Mouse (Mus musculus) small intestine, adult 2 months (tissue): ENCODE measurements around the gene Arap1. TPM values are rescaled to one million over a fixed set of nuclear protein-coding genes. Genes with fewer than 3 reads are reported as not detected.
A peak's percentile ranks its signal among the peaks of the same experiment; 100 is the strongest.

Source experiments
- H3K27ac ChIP-seq: fragments of 200-500 bp; 2 replicates; pipeline ENCODE4 v1.5.1; 2012; ENCODE audit warnings: low read depth, low read length, control low read depth, inconsistent platforms; ENCODE audit not compliant: insufficient read depth
- H3K27me3 ChIP-seq: fragments of 200-500 bp; 2 replicates; pipeline ENCODE4 v1.6.1; 2012; ENCODE audit warnings: mild to moderate bottlenecking, moderate library complexity, low read length, inconsistent platforms; ENCODE audit not compliant: control insufficient read depth, insufficient read depth
- H3K36me3 ChIP-seq: fragments of 200-500 bp; 2 replicates; pipeline ENCODE4 v1.6.1; 2012; ENCODE audit warnings: mild to moderate bottlenecking, low read length, control low read depth, inconsistent platforms; ENCODE audit not compliant: control insufficient read depth, insufficient read depth
- H3K4me1 ChIP-seq: fragments of 200-500 bp; 2 replicates; pipeline ENCODE4 v1.6.1; 2012; ENCODE audit warnings: low read length, inconsistent platforms, mixed read lengths; ENCODE audit not compliant: control insufficient read depth, insufficient read depth, insufficient read length
- H3K4me3 ChIP-seq: fragments of 200-500 bp; 2 replicates; pipeline ENCODE4 v1.5.1; 2012; ENCODE audit warnings: low read depth, mild to moderate bottlenecking, control low read depth, inconsistent platforms, low read length, moderate library complexity
- CTCF ChIP-seq: fragments of 200-500 bp; IDR thresholded peaks from 2 replicates; pipeline ENCODE4 v1.5.1; 2012; ENCODE audit warnings: low read depth, mild to moderate bottlenecking, control low read depth, inconsistent platforms, low read length, moderate library complexity, mixed read lengths; ENCODE audit not compliant: insufficient replicate concordance, insufficient read length; ENCODE audit errors: extremely low read depth
- POLR2A ChIP-seq: fragments of 200-500 bp; IDR thresholded peaks from 2 replicates; pipeline ENCODE4 v1.6.1; 2012; ENCODE audit warnings: low read depth, mild to moderate bottlenecking, control low read depth, inconsistent platforms, low read length, moderate library complexity
- WGBS: fragments of 180-500 bp; shearing (Covaris S2); methylation state at CpG from one replicate; pipeline ENCODE4 v1.1.7; 2018; 5-methylcytosine and 5-hydroxymethylcytosine counted together
- polyA plus RNA-seq: library from polyadenylated mRNA; depleted of rRNA; stranded (reverse); fragments of >200 nt; gene quantifications from 2 replicates; pipeline ENCODE4 v1.2.3, GENCODE M21; 2012

Arap1 gene
- polyA plus RNA-seq, 1 experiment: 61.7 TPM

DNA sequence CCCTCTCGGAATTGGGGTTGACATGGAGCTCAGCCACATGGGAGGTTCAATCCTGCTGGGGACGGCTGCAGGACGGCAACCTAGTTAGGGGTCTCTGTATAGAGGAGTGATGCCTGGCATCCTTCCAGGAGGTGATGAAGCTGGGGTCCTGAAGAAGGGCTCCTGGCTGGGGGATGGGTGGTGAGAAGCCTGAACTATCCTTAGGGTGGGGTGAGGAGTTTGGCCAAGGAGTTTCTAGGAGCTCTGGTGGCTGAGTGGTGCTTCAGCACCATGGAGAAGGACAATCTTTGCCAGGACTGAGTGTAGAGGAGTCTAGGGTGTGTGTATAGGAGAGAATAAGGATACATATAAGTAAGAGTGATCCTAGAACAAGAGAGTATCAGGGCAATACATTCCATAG, 74.2 kb downstream of the Arap1 start:
- no peak for TF ChIP-seq CTCF
- TF ChIP-seq POLR2A: no peak
- Histone ChIP-seq H3K4me3 (no peak overlapping the region), H3K27ac (no peak overlapping the region), H3K27me3 (no peaks in the 10 kb centered on the region), H3K4me1 (no peaks in the 10 kb centered on the region; the same call in 1 of the 2 replicates), H3K36me3 (no peaks in the 10 kb centered on the region)
- 57% methylated on average over 3 of the region's 3 CpGs for WGBS

DNA sequence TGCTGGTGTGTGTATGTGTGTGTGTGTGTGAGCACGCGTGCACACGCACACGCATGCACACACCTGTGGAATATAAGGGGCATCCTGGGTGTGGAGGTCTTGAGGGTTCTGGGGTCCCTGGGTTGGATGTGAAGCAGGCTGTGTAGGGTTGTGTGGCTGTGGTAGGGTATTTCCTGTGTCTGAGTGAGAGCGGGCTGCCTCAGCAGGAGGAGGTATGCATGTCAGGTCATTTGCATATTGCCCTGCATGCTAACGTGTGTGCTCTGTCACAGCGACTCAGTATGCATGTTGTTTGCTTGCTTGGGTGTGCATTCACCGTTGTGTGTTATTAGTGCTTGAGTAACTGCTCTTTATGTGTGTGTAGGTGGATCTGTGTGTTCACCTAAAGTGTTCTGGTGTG, 74.8 kb downstream of the Arap1 start:
- Histone ChIP-seq H3K4me3 (no peak overlapping the region), H3K36me3 (no peaks in the 10 kb centered on the region), H3K27me3 (no peaks in the 10 kb centered on the region), H3K27ac (no peak overlapping the region), H3K4me1 (no peaks in the 10 kb centered on the region; the same call in 1 of the 2 replicates)
- TF ChIP-seq CTCF: no peak
- no peak for TF ChIP-seq POLR2A
- 80% methylated on average over 8 of the region's 8 CpGs for WGBS

DNA sequence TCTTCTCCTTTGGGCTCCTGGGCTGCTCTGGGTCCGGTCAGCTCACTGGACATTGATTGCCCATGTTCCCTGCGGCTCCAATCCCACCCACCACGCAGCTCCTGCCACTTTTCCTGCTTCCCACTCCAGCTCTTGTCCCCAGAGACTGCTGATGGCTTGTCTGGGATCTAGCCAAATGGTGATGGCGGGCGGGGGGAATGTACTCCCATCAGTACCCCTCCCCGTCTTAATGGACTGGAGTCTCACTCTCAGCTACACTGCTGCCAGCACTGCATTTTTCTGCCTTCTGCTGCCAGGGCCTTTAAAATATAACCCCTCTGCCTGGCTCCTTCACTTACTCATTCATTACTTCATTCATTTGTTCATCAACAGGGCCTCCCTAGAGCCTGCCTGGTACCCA, 76.1 kb downstream of the Arap1 start:
- H3K36me3 ChIP-seq: no peaks in the 10 kb centered on the region
- H3K27me3 ChIP-seq: no peaks in the 10 kb centered on the region
- TF ChIP-seq POLR2A (no peak), CTCF (no peak)
- H3K27ac ChIP-seq: no peak overlapping the region
- WGBS: 64% methylated on average over 6 of the region's 6 CpGs
- no peak overlapping the region for H3K4me3 ChIP-seq
- H3K4me1 ChIP-seq: no peaks in the 10 kb centered on the region; the same call in 1 of the 2 replicates

DNA sequence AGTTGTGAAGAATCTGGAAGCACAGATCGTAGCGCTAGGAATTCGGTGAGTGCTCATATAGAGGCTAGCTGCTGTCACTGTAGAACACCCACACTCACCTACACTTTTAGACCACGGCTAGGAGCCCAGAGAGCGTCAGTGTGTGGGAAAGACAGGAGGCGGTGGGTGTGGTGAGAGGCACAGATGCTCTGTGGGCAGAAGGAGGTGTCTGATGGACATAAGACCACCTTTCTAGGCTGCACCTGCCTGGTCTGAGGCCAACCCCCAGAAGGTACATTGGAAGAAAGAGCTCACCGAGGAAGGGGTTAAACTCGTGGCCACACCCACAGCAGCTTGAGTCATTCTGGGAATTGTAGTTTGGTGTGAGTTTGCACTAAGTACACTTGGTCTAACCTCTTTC, 78.8 kb downstream of the Arap1 start:
- Histone ChIP-seq H3K4me1 (no peaks in the 10 kb centered on the region), H3K27ac (no peak overlapping the region), H3K27me3 (no peaks in the 10 kb centered on the region), H3K4me3 (no peak overlapping the region), H3K36me3 (no peaks in the 10 kb centered on the region)
- TF ChIP-seq POLR2A (no peak), CTCF (no peak)
- 62% methylated on average over 8 of the region's 8 CpGs for WGBS

DNA sequence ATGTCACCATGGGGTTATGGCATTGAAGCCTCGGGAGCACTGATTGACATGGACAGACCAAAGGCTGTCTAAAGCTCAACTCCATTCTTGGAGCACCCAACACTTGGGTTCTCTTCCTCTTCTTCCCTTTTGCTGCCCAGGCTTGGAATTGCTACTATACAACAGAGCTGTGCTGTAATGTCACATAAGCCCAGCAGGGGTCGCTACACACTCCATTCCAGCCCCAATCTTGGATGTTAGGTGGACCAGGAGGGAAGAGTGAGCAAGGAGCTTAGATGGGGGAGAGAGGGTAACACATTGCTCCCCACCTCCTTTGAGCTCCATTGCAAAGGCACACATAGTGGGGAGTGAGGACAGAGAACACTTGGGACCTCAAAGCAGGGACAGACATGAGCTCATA, 79.9 kb downstream of the Arap1 start:
- H3K27ac ChIP-seq: no peak overlapping the region
- TF ChIP-seq CTCF: peak; percentile 82; the same call in 1 of the 2 replicates
- no peak for TF ChIP-seq POLR2A
- no peak overlapping the region for H3K4me3 ChIP-seq
- 11% methylated on average over 2 of the region's 2 CpGs for WGBS
- H3K4me1 ChIP-seq: no peaks in the 10 kb centered on the region
- H3K36me3 ChIP-seq: no peaks in the 10 kb centered on the region
- no peaks in the 10 kb centered on the region for H3K27me3 ChIP-seq

DNA sequence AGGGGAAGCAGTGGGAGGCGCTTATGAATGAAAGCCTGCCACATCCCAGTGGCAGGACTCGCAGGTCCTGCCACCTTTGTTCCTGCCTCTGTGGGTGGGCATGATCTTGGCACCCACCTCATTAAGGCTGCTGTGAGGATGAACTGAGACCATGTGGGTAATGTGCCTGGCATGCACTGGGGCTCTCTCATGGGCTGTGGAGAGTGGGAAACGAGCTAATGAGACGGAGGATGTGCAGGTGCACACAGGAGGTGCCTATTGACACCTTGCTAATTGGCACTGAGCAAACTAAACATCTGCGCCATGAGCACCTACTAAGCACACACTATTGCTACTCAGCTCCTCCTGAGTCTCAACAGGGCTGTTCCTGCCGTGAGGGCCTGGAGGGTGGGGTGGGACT, 87.2 kb downstream of the Arap1 start:
- Histone ChIP-seq H3K36me3 (no peaks in the 10 kb centered on the region), H3K27me3 (no peaks in the 10 kb centered on the region), H3K27ac (no peak overlapping the region), H3K4me3 (no peak overlapping the region), H3K4me1 (no peaks in the 10 kb centered on the region)
- WGBS: 56% methylated on average over 6 of the region's 6 CpGs
- no peak for TF ChIP-seq CTCF
- no peak for TF ChIP-seq POLR2A

DNA sequence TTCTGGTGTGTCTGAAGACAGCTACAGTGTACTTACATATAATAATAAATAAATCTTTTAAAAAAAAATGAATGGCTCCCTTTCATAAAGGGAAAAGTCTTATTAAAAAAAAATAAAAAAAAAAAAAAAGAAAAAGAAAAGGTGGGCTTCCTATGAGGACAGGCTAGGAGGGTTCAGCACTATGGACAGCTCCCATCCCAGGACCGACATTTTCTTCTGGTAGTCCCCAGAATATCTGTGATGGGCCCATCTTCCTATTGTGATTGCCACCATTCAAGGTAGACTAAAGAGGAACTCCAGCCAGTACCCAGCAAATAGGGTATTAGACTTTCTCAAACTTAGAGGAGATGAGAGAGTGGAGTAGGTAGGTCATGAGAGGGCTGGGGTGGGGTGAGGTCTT, 90.0 kb downstream of the Arap1 start:
- no peaks in the 10 kb centered on the region for H3K27me3 ChIP-seq
- no peak overlapping the region for H3K27ac ChIP-seq
- no peak overlapping the region for H3K4me3 ChIP-seq
- no peak for TF ChIP-seq POLR2A
- no peak for TF ChIP-seq CTCF
- 9% methylated on average over 1 of the region's 1 CpGs for WGBS
- no peaks in the 10 kb centered on the region for H3K4me1 ChIP-seq
- no peaks in the 10 kb centered on the region for H3K36me3 ChIP-seq

DNA sequence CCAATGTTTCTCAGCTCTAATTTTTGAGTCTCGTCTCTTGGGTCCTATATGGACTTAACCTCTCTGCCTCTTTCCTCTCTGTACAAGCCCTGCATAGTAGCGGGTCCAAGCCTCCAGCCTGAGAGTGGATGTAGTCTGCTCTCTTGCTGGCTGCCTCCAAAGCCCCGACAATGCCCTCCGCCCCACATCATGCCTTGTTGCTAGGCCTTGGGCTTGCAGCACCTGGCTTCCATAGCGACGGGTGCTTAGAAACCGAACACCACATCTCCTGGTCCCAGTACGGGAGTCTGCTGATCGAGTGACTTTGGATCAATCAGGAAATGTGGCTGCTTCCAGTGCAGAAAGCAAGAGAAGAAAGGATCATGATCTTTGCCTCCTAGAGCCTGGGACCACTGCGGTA, 95.2 kb downstream of the Arap1 start:
- H3K27ac ChIP-seq: no peak overlapping the region
- H3K36me3 ChIP-seq: no peaks in the 10 kb centered on the region
- TF ChIP-seq CTCF: no peak
- TF ChIP-seq POLR2A: no peak
- no peaks in the 10 kb centered on the region for H3K4me1 ChIP-seq
- H3K4me3 ChIP-seq: no peak overlapping the region
- H3K27me3 ChIP-seq: no peaks in the 10 kb centered on the region
- WGBS: 59% methylated on average over 10 of the region's 10 CpGs
